ENCODE assay signal across 10 mouse cellular contexts in the genomic region with DNA sequence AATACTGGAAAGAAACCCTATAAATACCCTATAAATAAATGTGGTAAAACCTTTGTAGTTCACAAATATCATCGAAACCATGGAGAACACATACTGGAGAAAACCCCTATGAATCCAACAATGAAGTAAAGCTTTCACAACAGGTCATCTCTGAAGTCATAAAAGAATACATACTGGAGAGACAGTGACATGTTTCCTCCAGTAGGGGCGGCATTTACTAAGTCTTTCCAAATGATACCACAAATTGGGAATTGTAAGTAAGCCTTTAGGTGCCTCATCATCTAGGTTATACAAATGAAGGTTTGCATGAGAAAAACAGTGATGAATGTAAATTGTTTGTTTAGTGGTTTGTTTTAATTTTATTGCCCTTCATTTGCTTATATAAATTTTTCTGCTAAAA. TPM values are rescaled to one million over a fixed set of nuclear protein-coding genes. Genes with fewer than 3 reads are reported as not detected.
DNase-seq lines count a peak whose midpoint lies in the region; ATAC-seq and TF ChIP-seq lines count a peak whose summit lies in the region.
"Had no signal": no experiment of that assay in that cellular context is flagged by ENCODE, and none has a peak within 500 bp of the region (broad histone marks: within the 10 kb centered on the region; RNA-seq: fewer than 3 reads in every experiment).

No protein-coding gene starts in this region.

- no peak overlapping the region for H3K4me3 ChIP-seq in heart, postnatal 0 days (ENCODE audit: low read depth, low read length)
- H3K4me3 ChIP-seq in heart, embryonic 12.5 days, result no peak overlapping the region
- H3K4me3 ChIP-seq in MEL (ENCODE audit: control insufficient read depth in 1 of 2, insufficient read depth in 1 of 2, low read depth in 2 of 2, low read length in 2 of 2), result no peak overlapping the region
- H3K4me3 ChIP-seq: midbrain, embryonic 13.5 days had no signal

- H3K36me3 ChIP-seq in heart, postnatal 0 days (replicated peaks; ENCODE audit: control insufficient read depth, insufficient read depth, low read length), result no peaks in the 10 kb centered on the region
- H3K36me3 ChIP-seq in heart, embryonic 12.5 days, result no peaks in the 10 kb centered on the region
- no peaks in the 10 kb centered on the region for H3K36me3 ChIP-seq in MEL (ENCODE audit: control insufficient read depth in 1 of 2, insufficient read depth in 2 of 2, low read length in 2 of 2)
- H3K36me3 ChIP-seq: midbrain, embryonic 13.5 days had no signal

- H3K27ac ChIP-seq in heart, postnatal 0 days (ENCODE audit: low read depth), result no peak overlapping the region
- no peak overlapping the region for H3K27ac ChIP-seq in heart, embryonic 12.5 days (ENCODE audit: poor library complexity, severe bottlenecking)
- no peak overlapping the region for H3K27ac ChIP-seq in MEL (ENCODE audit: control insufficient read depth, low read depth, low read length)
- H3K27ac ChIP-seq: midbrain, embryonic 13.5 days had no signal

- no peaks in the 10 kb centered on the region for H3K9me3 ChIP-seq in heart, postnatal 0 days (replicated peaks; ENCODE audit: control insufficient read depth, low read length)
- H3K9me3 ChIP-seq in heart, embryonic 12.5 days (replicated peaks), result no peaks in the 10 kb centered on the region
- no peaks in the 10 kb centered on the region for H3K9me3 ChIP-seq in MEL (replicated peaks; ENCODE audit: insufficient read depth, low read length)
- H3K9me3 ChIP-seq: midbrain, embryonic 13.5 days had no signal

- H3K79me2 ChIP-seq in MEL (ENCODE audit: control insufficient read depth, insufficient read depth, low read length, poor library complexity), result no peaks in the 10 kb centered on the region

- DNase-seq in heart, postnatal 0 days (ENCODE audit: low spot score), result peak; percentile 19
- DNase-seq in 3T3-L1 (ENCODE audit: low read depth, low spot score) (peak; percentile 60), MEL (ENCODE audit: low read depth, low spot score) (peak; percentile 46)
- DNase-seq in kidney, postnatal 36 days, result peak; percentile 17 to 33
- DNase-seq in layer of hippocampus, adult 8-10 months (ENCODE audit: low spot score in 2 of 2), result no peak
- no peak for DNase-seq in gastrocnemius, adult 18-20 months (ENCODE audit: low spot score)
- DNase-seq in left cerebral cortex, postnatal 10 days (ENCODE audit: extremely low spot score in 1 of 2, low spot score in 2 of 2), result no peak

- TF ChIP-seq EP300 in heart, postnatal 0 days (IDR thresholded peaks at IDR 0.05; ENCODE audit: low read depth), result no peak
- TF ChIP-seq EP300 in MEL (IDR thresholded peaks at IDR 0.05; ENCODE audit: low read depth in 1 of 2, low read length in 2 of 2), result no peak

- H3K27me3 ChIP-seq in heart, postnatal 0 days (ENCODE audit: control insufficient read depth, insufficient read depth, low read length), result no peaks in the 10 kb centered on the region
- H3K27me3 ChIP-seq in heart, embryonic 12.5 days (replicated peaks), result no peaks in the 10 kb centered on the region
- no peaks in the 10 kb centered on the region; a peak in 2 of 4 replicates for H3K27me3 ChIP-seq in MEL (ENCODE audit: control insufficient read depth in 1 of 2, insufficient read depth in 2 of 2, low read length in 2 of 2)
- H3K27me3 ChIP-seq: midbrain, embryonic 13.5 days had no signal

- TF ChIP-seq POLR2A in MEL (IDR thresholded peaks at IDR 0.05; ENCODE audit: control insufficient read depth in 1 of 2, insufficient read depth in 1 of 2, low read depth in 1 of 2, low read length in 2 of 2, poor library complexity in 1 of 2), result no peak

- 31% methylated on average over 2 of the region's 2 CpGs for WGBS in heart, postnatal 0 days
- 42% methylated on average over 2 of the region's 2 CpGs for WGBS in heart, embryonic 12.5 days

- no peak overlapping the region for H3K4me2 ChIP-seq in heart, postnatal 0 days (ENCODE audit: low read depth, low read length)
- H3K4me2 ChIP-seq in heart, embryonic 12.5 days, result no peak overlapping the region
- H3K4me2 ChIP-seq: midbrain, embryonic 13.5 days had no signal

- no peaks in the 10 kb centered on the region for H3K4me1 ChIP-seq in heart, postnatal 0 days (ENCODE audit: control insufficient read depth, insufficient read depth)
- H3K4me1 ChIP-seq in heart, embryonic 12.5 days (replicated peaks), result no peaks in the 10 kb centered on the region
- no peaks in the 10 kb centered on the region for H3K4me1 ChIP-seq in MEL (ENCODE audit: control insufficient read depth in 1 of 2, insufficient read depth in 2 of 2, low read length in 2 of 2)
- H3K4me1 ChIP-seq: midbrain, embryonic 13.5 days had no signal

- H3K9ac ChIP-seq in heart, postnatal 0 days (replicated peaks; ENCODE audit: low read depth, low read length), result no peak overlapping the region
- H3K9ac ChIP-seq in heart, embryonic 12.5 days, result no peak overlapping the region
- H3K9ac ChIP-seq in MEL (ENCODE audit: control insufficient read depth, low read depth, low read length, poor library complexity, severe bottlenecking), result no peak overlapping the region
- H3K9ac ChIP-seq: midbrain, embryonic 13.5 days had no signal

- peak; percentile 48 for TF ChIP-seq RAD21 in MEL (IDR thresholded peaks at IDR 0.05; ENCODE audit: low read depth, low read length)

- TF ChIP-seq CTCF in heart, postnatal 0 days (IDR thresholded peaks at IDR 0.05; ENCODE audit: low read depth), result peak; percentile 58
- TF ChIP-seq CTCF in MEL (IDR thresholded peaks at IDR 0.05 in 2 of 3, conservative IDR thresholded peaks at IDR 0.05 in 1 of 3; ENCODE audit: control insufficient read depth in 1 of 3, insufficient read depth in 1 of 3, low read depth in 2 of 3, low read length in 3 of 3, poor library complexity in 1 of 3, severe bottlenecking in 1 of 3), result peak in 2 of 3 experiments; percentile 32 to 53; a peak in 4 of 6 replicates

- ATAC-seq in heart, postnatal 0 days (ENCODE audit: insufficient read depth, low read depth), result no peak
- no peak for ATAC-seq in heart, embryonic 12.5 days (ENCODE audit: insufficient number of reproducible peaks, low FRiP score)
- ATAC-seq: activated CD4-positive, CD25-positive, alpha-beta regulatory T cell, adult 4 months; midbrain, embryonic 13.5 days had no signal

- intact Hi-C loops in left cerebral cortex, postnatal 10 days (cut with DNase I), result no loop called here

TF ChIP-seq in MEL, 35 proteins besides CTCF, POLR2A, EP300 and RAD21:
- peak; percentile 34 for TF ChIP-seq ZC3H11A (IDR thresholded peaks at IDR 0.05; ENCODE audit: low read depth, low read length)
- TF ChIP-seq ZNF384 (IDR thresholded peaks at IDR 0.05; ENCODE audit: low read depth, low read length), result no peak
- no peak for TF ChIP-seq ZMIZ1 (IDR thresholded peaks at IDR 0.05; ENCODE audit: low read depth, low read length)
- TF ChIP-seq TAL1 (IDR thresholded peaks at IDR 0.05; ENCODE audit: low read length), result no peak
- peak; percentile 24; the same call in 1 of the 2 replicates for TF ChIP-seq SMC3 (IDR thresholded peaks at IDR 0.05; ENCODE audit: low read depth, low read length)
- TF ChIP-seq TBP (IDR thresholded peaks at IDR 0.05; ENCODE audit: low read depth, low read length), result no peak
- no peak for TF ChIP-seq MYC (IDR thresholded peaks at IDR 0.05; ENCODE audit: low read depth, low read length)
- no peak for TF ChIP-seq MYB (IDR thresholded peaks at IDR 0.05; ENCODE audit: low read depth, low read length)
- no peak for TF ChIP-seq MAFK (IDR thresholded peaks at IDR 0.05; ENCODE audit: borderline replicate concordance, low read depth, low read length)
- no peak for TF ChIP-seq CHD1 (IDR thresholded peaks at IDR 0.05; ENCODE audit: low read depth, low read length)
- TF ChIP-seq ZKSCAN1 (IDR thresholded peaks at IDR 0.05; ENCODE audit: low read depth, low read length), result no peak
- TF ChIP-seq ELF1 (IDR thresholded peaks at IDR 0.05; ENCODE audit: low read depth, low read length), result no peak

RNA-seq across cellular contexts. Expression of a gene that starts 48.0 kb away (rescaled TPM):
- 35.0 and 40.7 TPM in 2 replicates for total RNA-seq in heart, postnatal 0 days (2014; rRNA removed; ENCODE audit: low replicate concordance)
- polyA plus RNA-seq in heart, postnatal 0 days (2015; fragmentation: Nextera tagmentation; extraction: Ambion mirVana), result 6.7 and 7.1 TPM in 2 replicates
- polyA plus RNA-seq in heart, embryonic 12.5 days (2016; fragmentation: Nextera tagmentation; extraction: Ambion mirVana), result 28.1 and 29.1 TPM in 2 replicates
- total RNA-seq in MEL (2012; rRNA removed), result 35.8 and 36.5 TPM in 2 replicates
- polyA plus RNA-seq in MEL (2012; ENCODE audit: insufficient read depth in 1 of 2, insufficient read length in 2 of 2, low read depth in 1 of 2, low replicate concordance in 2 of 2, missing spikeins in 1 of 2), result 10 to 100 TPM; 52.3 to 54.8 TPM
- total RNA-seq in layer of hippocampus, adult 8-10 months (2022), result 10 to 100 TPM; 32.0 to 43.6 (median 36.9) TPM
- total RNA-seq in gastrocnemius, adult 18-20 months (2021), result 1 to 10 TPM; 8.4 to 8.5 TPM
- 10 to 100 TPM; 30.5 to 30.6 TPM for total RNA-seq in left cerebral cortex, postnatal 10 days (2021)

RNA-seq across cellular contexts. Expression of a gene that starts 48.2 kb away (rescaled TPM):
- total RNA-seq in heart, postnatal 0 days (2014; rRNA removed; ENCODE audit: low replicate concordance), result 50.6 and 53.9 TPM in 2 replicates
- 58.3 and 64.3 TPM in 2 replicates for polyA plus RNA-seq in heart, postnatal 0 days (2015; fragmentation: Nextera tagmentation; extraction: Ambion mirVana)
- polyA plus RNA-seq in heart, embryonic 12.5 days (2016; fragmentation: Nextera tagmentation; extraction: Ambion mirVana), result 131 and 132 TPM in 2 replicates
- 55.6 and 60.4 TPM in 2 replicates for total RNA-seq in MEL (2012; rRNA removed)
- 10 to 100 TPM in 1 of 2 experiments, not detected in 1; 69.2 TPM for polyA plus RNA-seq in MEL (2012; ENCODE audit: insufficient read depth in 1 of 2, insufficient read length in 2 of 2, low read depth in 1 of 2, low replicate concordance in 2 of 2, missing spikeins in 1 of 2)
- total RNA-seq in layer of hippocampus, adult 8-10 months (2022), result 10 to 100 TPM in 2 of 4 experiments, 1 to 10 TPM in 2; 9.2 to 13.0 (median 10.4) TPM
- 1 to 10 TPM; 4.5 to 5.1 TPM for total RNA-seq in gastrocnemius, adult 18-20 months (2021)
- total RNA-seq in left cerebral cortex, postnatal 10 days (2021), result 10 to 100 TPM; 14.5 to 19.6 TPM

Comparison
In these comparisons a context has a peak if more than half of its experiments do, and no peak if none do; other contexts are left out.
1. DNase-seq: peak in heart, postnatal 0 days (single experiment), 3T3-L1 (single experiment), MEL (single experiment) and kidney, postnatal 36 days (2 of 2); none in layer of hippocampus, adult 8-10 months (0 of 2), gastrocnemius, adult 18-20 months (single experiment) and left cerebral cortex, postnatal 10 days (0 of 2).